Mouse (Mus musculus) embryonic fibroblast, embryonic 13.5 days (primary cell): Measurements from ENCODE around the gene Ube2g2. TPM values are rescaled to one million over a fixed set of nuclear protein-coding genes. Genes with fewer than 3 reads are reported as not detected.

ENCODE experiments used
- H3K27ac ChIP-seq: 2 replicates; pipeline ENCODE4 v1.5.1; 2012; ENCODE audit warnings: low read length, control low read depth, inconsistent platforms; ENCODE audit not compliant: insufficient read depth
- H3K4me1 ChIP-seq: 2 replicates; pipeline ENCODE4 v1.6.1; 2011; ENCODE audit warnings: low read length; ENCODE audit not compliant: control insufficient read depth, insufficient read depth
- H3K4me3 ChIP-seq: 2 replicates; pipeline ENCODE4 v1.5.1; 2011; ENCODE audit warnings: mild to moderate bottlenecking, control low read depth, low read length; ENCODE audit not compliant: insufficient read depth
- CTCF ChIP-seq: IDR thresholded peaks from 2 replicates; pipeline ENCODE4 v1.5.1; 2011; ENCODE audit warnings: mild to moderate bottlenecking, control low read depth, low read length, moderate library complexity, borderline replicate concordance; ENCODE audit not compliant: insufficient read depth
- POLR2A ChIP-seq: IDR thresholded peaks from 2 replicates; pipeline ENCODE4 v1.6.1; 2011; ENCODE audit warnings: low read depth, mild to moderate bottlenecking, control low read depth, low read length, moderate library complexity
- polyA plus RNA-seq: library from polyadenylated mRNA; stranded (reverse); fragments of >200 nt; gene quantifications from 2 replicates; pipeline ENCODE4 v1.2.4, GENCODE M21; 2011; ENCODE audit warnings: low read depth; ENCODE audit not compliant: missing spikeins, insufficient read length

Gene Ube2g2
- polyA plus RNA-seq, 1 experiment, result 62.1 TPM

DNA sequence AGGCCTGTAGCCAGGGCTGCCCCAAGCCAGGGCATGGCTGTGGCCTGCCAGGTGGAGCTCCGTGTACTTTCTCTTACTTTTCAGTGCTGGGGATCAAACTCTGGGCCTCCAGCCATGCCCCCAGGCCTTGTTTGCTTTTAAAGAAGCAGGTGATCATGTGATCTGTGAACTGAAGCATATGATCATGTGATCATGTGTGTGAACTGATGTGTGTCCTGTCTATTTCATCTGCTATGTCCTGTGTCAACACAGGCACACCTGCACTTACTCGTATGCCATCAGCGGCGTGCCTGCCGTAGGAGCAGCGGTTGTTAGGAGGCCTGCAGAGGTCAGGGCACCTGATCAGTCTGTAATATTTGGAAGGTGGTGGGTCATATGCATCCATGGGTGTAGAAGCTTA lies 11.9 kb downstream of the Ube2g2 start:
- Histone ChIP-seq H3K4me1 (0 out of 2 replicates have a peak, but pooled peaks cover 2% of the 10 kb centered on the region), H3K4me3 (no peak overlapping the region), H3K27ac (no peak overlapping the region)
- TF ChIP-seq POLR2A (no peak), CTCF (no peak)

DNA sequence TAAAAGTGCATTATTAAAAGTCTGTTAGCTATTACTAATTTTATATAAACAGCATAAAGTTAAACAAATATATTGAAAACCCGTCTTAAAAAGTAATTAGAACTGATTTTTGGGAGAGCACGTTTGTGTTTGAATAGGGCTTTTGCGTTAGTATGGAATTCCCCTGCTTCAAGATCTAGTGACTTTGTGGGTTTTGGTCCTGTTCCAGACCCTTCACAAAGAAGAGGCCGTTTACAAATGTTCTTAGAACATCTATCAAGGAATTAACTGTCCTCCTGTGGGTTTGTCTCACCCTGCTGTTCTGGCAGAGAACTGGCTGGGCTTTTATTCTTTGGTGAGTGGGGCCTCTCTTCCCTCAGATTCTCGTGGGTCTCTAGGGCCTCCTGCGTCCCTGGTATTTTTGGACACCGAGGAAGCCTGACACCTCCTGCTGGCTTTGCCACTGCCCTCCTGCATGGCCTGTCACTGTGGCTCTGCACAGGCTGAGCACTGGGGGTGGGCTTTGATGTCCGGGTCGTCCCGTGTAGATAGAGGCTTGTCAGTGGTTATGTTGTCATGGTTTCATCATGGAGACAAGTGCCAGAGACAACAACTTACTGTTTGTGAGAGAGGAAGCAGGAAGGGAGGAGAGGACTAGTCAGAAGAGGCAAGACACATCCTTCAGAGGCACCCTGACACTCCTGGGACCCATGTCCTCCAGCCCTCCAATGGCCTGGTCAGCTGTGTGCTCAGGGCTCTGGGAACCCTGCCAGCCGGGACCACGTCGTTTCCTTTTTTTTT lies 12.6 kb downstream of the Ube2g2 start:
- no peak overlapping the region for H3K4me3 ChIP-seq
- TF ChIP-seq POLR2A, result no peak
- TF ChIP-seq CTCF, result no peak
- H3K27ac ChIP-seq, result no peak overlapping the region
- 0 out of 2 replicates have a peak, but pooled peaks cover 2% of the 10 kb centered on the region for H3K4me1 ChIP-seq

DNA sequence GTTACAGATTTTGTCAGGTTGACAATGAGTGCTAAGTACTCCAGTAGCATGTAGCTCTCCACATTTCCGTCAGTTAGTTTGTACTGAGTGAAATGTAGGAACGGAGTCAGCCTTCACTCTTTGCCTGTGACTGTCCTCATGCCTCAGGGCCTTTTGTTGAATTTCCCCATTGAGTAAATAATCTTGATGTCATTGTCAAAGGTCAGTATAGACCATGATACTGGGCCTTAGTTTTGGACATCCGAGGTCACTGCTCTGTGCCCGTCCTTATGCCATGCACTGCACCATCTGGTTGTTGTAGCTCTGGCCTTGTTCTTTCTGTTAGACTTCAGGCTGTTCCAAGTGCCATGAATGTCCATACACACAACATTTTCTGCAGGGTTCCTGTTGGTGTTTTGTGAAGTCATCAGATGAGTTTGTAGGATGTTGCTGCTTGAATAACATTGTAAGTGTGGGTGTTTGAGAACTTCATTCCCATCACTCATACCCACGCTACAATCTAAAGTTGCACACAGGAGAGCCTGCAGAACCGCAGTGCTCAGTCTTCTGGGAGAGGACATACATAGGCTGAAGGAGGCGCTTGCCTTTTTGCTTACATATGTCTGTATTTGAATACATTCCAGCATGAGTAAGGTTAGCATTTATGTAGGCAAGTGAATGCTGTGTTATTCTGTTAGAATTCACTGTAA lies 14.3 kb downstream of the Ube2g2 start:
- TF ChIP-seq CTCF (no peak), POLR2A (no peak)
- Histone ChIP-seq H3K4me1 (0 out of 2 replicates have a peak, but pooled peaks cover 2% of the 10 kb centered on the region), H3K27ac (no peak overlapping the region), H3K4me3 (no peak overlapping the region)

GRCm38 (mm10) chr10:77638956-77639355 lies 16.9 kb downstream of the Ube2g2 start:
- H3K4me1 ChIP-seq, result 0 out of 2 replicates have a peak, but pooled peaks cover 2% of the 10 kb centered on the region
- H3K27ac ChIP-seq, result no peak overlapping the region
- H3K4me3 ChIP-seq, result no peak overlapping the region
- no peak for TF ChIP-seq CTCF
- TF ChIP-seq POLR2A, result no peak

GRCm38 (mm10) chr10:77643160-77643559 lies 21.1 kb downstream of the Ube2g2 start:
- no peak for TF ChIP-seq POLR2A
- TF ChIP-seq CTCF, result no peak
- Histone ChIP-seq H3K4me1 (no peaks in the 10 kb centered on the region), H3K4me3 (no peak overlapping the region), H3K27ac (no peak overlapping the region)

DNA sequence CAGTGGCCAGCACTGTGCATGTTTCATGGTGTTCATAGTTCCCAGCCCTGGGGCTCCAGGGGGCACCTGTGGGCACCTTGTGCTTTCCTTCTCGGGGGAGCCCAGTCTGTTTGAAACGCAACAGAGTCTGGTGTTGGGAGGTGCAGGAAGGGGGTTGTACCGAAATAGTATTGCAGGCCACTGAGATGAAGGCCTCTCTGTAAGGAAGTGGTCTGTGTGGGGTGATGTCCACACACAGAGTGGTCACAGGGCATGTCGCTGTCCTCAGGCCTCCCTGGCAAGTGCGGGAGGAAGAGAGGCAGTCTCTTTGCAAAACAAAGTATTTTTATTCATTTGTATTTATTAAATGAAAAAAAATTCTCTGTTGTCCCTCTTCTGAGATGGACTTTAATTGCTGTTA lies 23.5 kb downstream of the Ube2g2 start:
- Histone ChIP-seq H3K4me3 (no peak overlapping the region), H3K27ac (no peak overlapping the region), H3K4me1 (no peaks in the 10 kb centered on the region)
- TF ChIP-seq POLR2A (no peak), CTCF (no peak)

DNA sequence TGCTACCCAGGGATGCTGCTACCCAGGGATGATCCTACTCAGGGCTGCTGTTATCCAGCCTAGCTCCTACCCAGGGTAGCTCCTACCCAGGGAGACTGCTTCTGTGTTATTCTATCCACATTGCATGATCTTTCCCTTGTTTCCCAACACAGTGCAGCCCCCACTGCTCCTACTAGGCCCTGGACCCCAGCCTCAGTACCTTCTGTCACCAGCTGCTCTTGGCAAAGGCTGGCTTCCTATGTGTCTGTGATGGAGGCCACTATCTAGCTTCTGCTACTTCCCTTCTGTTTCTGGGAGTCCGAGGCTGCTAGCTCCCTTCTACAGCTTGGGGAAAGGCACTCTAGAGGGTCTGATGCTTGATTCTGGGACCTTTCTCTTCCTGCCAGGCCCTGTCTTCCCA lies 25.4 kb downstream of the Ube2g2 start:
- no peak overlapping the region for H3K27ac ChIP-seq
- TF ChIP-seq CTCF (no peak), POLR2A (no peak)
- no peak overlapping the region for H3K4me3 ChIP-seq
- H3K4me1 ChIP-seq, result no peaks in the 10 kb centered on the region

DNA sequence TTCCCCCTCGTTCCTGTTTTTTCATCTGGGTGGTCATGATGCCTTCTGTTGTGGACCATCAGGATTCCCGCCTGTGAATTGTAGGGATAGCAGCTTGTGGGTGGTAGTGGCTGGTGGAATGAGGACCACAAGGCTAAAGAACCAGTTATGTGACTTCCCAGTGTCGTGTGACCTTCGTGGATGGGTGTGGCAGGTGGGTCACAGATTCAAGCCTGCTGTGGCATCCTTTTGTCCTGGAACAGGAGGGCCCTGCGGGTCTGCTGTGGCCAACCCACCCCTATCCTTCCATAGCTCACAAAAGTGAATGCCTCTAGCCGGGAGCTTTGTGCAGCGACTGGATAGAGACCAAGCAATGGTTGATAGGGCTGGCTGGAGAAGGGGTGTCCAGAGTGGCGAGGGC lies 25.8 kb downstream of the Ube2g2 start:
- TF ChIP-seq CTCF, result no peak
- no peak for TF ChIP-seq POLR2A
- H3K4me1 ChIP-seq, result no peaks in the 10 kb centered on the region

DNA sequence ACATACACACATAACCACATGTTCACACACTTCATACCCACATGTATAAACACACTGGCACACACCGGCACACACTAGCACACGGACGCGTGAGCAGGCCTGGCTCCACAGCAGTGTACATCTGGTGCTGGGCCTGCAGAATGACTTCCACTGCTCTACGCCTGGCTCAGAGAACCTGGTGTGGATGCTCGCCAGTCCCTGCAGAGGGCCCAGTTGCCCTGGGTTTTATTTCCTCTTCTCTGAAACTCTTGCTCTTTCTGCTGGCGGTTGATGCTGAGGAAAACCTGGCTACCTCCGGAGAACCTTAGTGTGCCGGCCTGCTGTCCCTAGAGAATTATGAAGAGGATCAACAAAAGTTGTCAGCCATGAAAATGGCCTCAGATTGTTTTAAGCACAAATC lies 30.0 kb downstream of the Ube2g2 start:
- Histone ChIP-seq H3K4me1 (no peaks in the 10 kb centered on the region), H3K4me3 (no peak overlapping the region), H3K27ac (no peak overlapping the region)
- no peak for TF ChIP-seq CTCF

More for the DNA sequence above, 25.8 kb downstream of the Ube2g2 start:
- Histone ChIP-seq H3K4me3 (no peak overlapping the region), H3K27ac (no peak overlapping the region)
